Mouse (Mus musculus) G1E (cell line): Measurements from ENCODE around the gene Lhfpl2.

ENCODE experiments used
- CTCF ChIP-seq: IDR thresholded peaks from 2 replicates; pipeline ENCODE4 v1.5.1; 2012; ENCODE audit warnings: low read depth, low read length, inconsistent platforms, mixed read lengths
- GATA1 ChIP-seq: IDR thresholded peaks from 2 replicates; pipeline ENCODE4 v1.6.1; 2012; ENCODE audit warnings: borderline replicate concordance, low read length, inconsistent platforms, mixed read lengths

DNA sequence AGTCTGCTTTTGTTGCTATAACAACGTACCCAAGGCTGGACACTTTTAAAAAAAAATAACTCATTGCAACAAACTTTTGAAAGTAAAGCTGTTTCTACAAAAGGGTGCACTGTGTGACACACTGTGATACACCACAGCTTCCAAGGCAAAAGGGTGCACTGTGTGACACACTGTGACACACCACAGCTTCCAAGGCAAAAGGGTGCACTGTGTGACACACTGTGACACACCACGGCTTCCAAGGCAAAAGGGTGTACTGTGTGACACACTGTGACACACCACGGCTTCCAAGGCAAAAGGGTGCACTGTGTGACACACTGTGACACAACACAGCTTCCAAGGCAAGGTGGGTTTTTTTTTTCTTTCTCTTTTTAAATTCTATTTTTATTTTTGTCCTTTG, 6.8 kb upstream of the Lhfpl2 start:
- TF ChIP-seq GATA1: no peak
- TF ChIP-seq CTCF: no peak
